Mouse (Mus musculus) neutrophil, adult 5-6 weeks (primary cell): ENCODE measurements around the gene Gm29133. TPM values are rescaled to one million over a fixed set of nuclear protein-coding genes. Genes with fewer than 3 reads are reported as not detected.

Experiments
- ATAC-seq: fragments of 151-379, 151-347 bp; 2 replicates; pipeline ENCODE4 v1.8.0; 2017; ENCODE audit warnings: mild to moderate bottlenecking, moderate TSS enrichment; ENCODE audit not compliant: insufficient number of reproducible peaks, poor library complexity, low FRiP score, severe bottlenecking; ENCODE audit errors: extremely low read depth
- total RNA-seq: library from RNA; stranded (forward); fragments of 200-1000 nt; gene quantifications from 2 replicates; pipeline ENCODE4 v1.2.3, GENCODE M21; 2017

The Gm29133 gene
- not detected in 2 replicates for total RNA-seq

DNA sequence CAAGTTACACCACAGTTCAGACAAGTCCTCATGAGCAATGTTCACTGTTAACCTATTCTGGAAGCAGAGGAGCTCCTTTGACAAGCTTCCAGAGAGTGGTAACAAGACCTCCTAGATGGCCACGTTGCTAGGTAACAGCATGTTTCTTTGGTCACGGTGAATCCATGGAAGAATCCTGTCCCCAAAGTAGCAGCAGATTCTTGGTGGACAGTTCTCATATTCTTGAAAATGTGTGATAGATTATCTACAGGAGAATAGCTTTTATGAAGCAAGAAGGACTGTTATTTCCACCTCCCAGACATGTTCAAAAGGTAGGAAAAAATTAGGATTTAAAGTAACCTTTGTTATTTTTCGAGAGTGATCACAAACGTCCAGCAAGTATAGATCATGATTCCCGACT, at the start of gene Gm29133:
TSS of gene Gm29133 (plus strand) at position 301 of the 400 bp plus-strand sequence.
- no peak for ATAC-seq

DNA sequence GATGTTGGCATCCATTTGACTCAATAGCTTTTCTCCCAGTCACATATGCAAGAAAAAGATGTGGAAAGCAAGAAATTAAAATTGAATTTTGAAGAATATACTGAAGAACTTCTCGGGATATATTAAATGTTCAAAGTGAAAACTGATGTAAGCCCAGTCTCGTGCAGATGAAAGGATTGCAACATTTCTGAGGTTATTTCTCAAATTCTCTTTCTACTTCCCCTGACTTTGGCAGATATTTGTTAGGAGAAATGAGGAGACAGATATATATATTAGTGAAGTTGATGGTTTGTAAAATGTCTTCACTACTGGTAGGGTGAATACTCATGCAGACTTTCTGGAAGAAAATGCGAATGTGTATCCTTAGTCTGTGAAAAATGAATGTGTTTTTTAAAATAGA, 48.9 kb upstream of the Gm29133 start:
- no peak for ATAC-seq

DNA sequence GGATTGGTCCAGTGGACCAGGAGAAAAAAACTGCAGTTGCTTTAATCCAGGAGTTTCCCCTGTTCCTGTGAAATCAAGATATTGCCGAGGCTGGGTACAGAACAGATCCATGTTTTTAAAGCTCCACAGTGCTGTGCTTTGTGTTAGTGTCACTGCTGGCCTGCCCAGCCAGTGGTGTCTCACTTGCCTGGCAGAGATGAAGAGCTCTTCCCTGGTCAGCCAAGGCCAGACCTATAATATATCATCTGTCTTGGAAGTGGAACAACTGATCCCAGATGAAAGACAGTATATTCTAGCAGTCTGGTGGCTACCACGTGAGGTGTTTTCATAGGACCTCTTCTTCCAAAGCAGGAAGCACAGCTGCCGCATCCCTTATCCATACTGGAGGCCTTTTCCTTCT, 46.7 kb upstream of the Gm29133 start:
- no peak for ATAC-seq

DNA sequence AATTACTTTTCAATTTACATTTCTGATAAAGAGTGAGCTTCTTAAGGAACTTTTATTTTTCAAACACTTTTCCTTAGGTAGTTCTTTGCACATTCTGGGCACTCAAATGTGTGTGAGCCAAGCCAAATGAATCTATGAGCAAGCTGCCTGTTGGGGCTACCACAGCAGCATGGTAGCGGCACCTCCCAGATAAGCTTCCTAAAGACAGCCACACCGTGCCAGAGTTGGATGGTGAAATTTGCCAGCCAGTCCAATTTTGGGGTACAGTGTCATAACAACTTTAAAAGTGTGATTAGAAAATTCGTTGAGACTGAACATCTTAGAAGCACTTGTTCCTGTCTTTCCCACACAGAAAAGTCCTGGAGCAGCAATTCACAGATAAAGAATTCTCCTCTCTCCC, 41.5 kb upstream of the Gm29133 start:
- ATAC-seq: no peak

DNA sequence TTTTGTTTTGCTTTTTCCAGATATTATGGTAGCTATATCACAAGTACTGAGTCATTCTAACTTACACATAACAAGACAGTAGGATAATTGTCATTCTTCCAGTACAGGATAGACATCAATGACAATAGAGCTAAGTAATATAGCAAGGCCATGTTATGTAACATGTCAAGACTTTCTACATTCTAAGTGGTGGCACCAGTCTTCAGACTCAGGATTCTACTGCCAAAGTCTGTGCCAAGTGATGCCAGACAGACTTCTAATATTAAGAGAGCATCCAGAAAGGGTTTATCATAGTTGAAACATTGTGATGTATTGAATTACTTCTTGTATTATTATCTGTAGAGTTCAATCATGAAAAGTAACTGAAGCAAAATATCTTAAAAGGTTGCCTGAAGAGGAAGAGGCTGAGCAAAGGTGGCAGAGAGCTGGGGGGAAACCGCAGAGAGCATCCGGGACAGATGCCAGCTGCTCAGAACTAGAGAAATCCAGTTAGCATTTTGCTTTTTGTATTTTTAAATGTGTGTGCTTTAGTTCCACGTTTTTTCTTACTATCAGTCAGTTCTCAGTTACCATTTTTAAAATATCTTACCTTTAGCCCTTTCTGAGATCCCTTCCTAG, 34.2 kb upstream of the Gm29133 start:
- ATAC-seq: peak; percentile 83

DNA sequence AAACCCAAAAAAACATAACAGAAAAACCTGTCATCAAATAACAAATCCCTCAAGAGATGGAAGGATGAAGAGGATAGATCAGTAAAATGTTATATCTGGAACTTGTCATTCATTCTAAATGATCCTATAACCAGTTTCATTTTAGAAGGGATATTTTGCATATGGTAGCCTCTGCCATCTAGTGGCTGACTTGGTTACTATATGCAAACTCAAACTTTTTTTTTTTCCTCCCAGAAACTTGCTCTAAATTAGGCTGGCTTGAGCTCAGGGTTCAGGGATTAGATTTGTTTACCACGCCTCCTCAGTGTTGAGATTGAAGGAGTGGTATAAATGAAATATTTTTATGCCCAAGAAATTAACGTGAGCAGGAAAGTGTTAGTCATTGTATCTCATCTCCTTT, 27.3 kb upstream of the Gm29133 start:
- ATAC-seq: peak; percentile 89

DNA sequence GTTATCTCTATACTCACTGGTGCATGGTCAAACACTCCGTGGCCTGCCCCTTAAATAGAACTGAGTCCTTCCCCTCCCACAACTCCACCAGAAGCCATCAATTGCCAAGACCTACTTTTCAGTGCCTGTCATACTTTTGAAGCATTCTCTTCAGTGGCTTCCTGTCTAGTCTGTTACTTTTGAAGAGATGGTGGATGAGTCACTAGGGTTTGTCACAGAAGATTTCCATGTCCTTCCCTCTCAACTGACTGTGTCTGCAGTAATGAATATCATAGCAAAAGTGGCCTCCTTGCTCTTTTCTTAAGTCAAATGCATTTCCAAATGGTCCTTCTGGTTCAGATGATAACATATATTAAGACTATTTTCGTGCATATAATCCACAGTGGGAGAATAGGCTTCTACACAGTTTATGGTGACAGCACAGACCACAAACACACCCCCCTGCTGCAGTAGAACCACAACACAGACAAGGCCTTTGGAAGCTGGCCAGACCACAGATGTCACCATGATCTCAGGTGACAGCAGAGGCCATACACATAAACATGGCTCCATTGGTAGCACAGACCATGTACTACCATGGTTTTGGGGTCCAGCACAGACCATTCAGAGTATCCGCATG, 16.9 kb upstream of the Gm29133 start:
- peak; percentile 79; the same call in 1 of the 2 replicates for ATAC-seq

DNA sequence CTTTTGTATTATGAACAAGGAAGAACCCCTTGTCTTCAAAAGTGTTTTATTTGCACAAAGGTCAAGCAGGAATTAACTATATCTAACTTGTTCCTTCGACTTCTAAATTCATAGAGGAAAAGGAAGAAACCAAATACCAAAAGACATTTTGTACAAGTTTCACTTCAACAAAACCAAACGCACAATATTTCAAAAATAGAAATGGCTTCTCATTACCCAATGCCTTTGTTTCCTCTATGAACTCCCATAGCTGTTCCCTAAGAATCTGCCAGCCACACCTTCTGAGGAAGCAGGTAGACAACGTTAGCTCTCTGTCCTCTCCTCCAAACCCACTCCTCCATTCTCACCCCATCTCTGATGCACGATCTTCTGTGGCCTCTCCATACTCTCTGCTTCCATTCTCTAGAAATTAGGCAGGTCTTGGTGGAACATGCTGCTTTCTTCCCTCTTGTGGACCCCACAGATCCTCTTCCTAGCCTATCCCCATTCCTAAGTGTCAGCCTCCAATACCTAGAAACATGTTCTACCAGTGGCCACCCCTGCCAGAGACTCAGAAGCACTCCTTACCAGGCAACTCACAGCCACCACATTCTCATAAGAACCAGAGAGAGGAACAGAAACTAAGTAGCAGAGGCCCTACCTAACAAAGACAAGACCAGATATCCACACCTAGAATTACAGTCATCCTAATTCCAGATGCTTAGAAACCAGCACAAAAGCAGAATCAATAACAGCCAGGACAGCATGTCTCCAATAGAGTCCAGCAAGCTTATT, 4.1 kb upstream of the Gm29133 start:
- peak; percentile 88 for ATAC-seq

DNA sequence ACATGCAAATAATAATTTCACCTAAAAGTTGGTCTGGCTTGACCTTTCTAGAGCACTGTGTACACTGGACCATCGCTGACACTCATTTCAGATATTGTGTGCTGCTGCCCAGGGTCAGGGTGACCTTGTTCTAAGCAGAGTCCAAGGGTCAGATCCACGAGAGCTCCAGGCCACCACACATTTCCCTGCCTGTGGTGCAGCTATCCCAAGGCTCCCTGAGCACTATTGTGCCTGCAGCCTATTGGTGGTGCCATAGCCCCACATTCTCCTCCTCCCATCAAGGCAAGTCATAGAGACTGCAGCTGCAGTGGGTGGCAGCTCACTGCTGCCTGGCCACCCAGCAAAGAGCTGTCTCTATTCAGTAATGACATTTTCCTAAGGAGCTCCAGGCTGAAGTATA, 2.7 kb upstream of the Gm29133 start:
- peak; percentile 24; the same call in 1 of the 2 replicates for ATAC-seq

DNA sequence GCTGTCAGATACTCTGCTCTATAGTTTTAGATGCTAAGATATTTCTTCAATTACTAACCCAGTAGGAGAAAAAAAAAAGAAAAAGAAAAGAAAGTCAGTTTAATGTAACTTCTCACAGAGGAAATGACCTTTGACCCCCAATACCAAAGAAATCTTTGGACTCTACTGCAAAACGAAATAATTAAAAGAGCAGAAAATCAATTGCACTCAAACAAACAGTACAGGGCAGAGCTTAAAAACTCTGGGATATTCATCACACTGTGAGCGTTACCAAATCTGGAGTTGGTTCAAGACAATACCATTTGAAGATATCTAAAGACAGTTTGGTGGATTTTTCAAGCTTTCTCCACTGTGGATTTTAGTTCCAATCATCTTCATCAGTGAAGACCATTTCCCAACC, 15.4 kb downstream of the Gm29133 start:
- no peak for ATAC-seq

DNA sequence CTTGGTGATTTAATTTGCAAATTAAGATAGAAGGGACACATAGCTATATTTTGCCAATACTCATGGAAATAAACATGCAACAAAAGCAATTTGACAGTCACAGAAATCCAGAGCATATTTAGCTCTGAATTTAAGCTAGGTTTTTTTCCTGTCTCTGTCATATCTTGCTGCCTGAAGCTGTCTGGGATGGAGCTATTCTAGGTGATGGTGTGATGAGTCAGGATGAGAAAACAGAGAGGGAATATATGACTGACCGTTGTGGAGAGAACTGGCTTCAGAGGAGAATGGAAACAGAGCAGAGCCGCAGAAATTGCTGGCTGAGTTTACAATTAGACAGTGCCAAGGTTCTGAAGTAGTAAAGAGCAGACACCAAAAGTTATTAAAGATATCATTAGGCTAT, 26.3 kb downstream of the Gm29133 start:
- ATAC-seq: no peak

DNA sequence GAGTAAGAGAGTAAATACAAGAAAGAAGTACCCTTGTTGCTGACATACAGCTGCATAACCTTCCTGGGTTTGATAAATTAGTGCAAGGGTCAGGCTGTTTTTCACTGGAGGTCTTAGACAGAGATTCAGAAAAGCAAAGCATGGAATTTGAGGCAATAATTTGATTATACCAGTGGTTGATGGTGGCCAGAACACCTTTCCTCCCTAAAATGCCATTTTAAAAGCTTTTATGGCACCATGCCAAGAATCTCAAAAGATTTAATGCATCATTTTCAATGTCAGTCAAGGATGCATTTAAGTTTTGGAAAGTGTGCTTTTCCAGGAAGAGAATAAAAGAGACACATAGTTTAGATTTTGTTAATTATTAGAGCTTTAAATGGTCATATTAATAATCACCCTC, 60.0 kb downstream of the Gm29133 start:
- no peak for ATAC-seq

DNA sequence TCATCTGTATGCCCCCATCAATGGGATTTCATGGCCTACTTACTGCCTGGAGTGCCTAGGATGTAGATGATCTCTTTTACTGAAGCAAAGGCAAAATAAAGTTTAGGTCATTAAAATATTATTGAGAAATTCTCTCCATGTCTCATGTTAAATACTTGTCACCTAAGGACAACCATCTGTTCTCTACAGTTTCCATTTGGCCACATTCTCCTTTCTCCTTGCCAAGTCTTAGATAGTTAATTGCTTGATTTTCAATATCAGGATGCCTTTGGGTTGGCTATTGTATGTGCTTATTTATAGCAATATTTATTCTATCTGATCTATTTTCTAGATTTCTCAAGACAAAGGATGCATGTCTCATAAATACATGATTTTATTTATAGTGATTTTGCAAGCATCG, 75.9 kb downstream of the Gm29133 start:
- ATAC-seq: no peak

DNA sequence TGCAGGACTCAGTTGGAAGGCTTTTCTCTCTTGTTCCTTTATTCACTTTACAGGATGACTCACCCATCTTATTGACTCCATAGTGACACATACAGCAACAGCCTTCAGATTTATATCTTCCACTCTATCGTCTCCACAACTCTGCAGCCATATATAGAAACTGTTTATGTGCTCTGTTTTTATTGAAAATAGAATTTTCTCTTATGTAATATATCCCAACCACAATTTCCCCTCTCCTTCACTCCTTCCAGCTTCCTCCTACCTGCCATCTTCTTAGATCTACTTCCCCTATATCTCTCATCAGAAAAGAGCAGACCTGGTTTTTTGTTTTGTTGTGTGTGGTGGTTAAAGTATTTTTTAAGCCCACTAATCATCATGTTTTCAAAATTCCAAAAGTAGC, 76.5 kb downstream of the Gm29133 start:
- no peak for ATAC-seq

DNA sequence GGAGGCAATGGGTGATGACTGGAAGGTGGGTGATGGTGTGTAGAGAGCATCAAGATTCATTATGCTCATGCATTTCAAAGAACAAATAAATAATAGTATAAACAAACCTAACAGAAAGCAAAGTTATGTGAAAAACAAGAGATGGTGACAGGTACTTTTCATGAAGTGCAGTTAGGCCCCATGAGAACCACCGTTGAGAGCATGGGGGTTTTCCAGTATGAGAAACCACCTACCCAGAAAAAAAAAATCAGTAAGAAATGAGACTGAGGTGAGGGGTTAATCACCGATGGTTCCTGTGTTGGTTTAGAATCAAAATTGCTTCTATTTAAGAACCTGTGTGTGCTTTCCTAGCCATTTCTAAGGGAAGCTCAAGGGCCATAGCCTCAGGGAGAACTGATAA, 86.8 kb downstream of the Gm29133 start:
- ATAC-seq: no peak

DNA sequence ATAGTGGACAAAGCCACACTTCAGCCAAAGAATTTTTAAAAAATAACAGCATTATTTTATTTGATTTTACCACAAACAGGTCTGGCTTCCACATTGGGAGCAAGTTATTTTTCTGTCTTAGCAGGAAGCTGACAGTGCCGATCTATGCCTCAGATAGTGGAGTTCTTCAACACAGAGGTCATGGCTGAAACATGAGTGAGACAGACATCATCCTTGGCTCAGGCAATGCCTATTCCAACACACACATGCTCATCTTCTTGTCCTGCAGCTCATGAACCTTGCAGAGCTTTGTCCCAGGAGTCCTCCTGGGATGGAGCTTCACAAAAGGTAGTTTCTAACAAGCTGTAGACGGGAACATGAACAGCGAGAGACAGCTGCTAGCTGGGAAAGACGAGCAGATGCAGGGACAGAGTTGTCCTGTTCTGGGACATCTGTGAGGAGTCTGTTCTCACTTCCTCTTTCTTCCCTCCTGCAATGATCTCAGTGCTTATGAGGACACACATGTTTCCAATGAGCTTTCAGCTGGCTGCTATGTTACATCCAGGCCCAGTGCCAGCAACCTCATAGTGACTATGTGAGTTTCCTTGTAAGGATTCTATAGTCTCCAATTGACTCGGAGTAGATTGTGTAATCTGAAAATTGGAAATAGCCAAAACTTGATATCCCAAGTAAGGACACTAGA, 87.4 kb downstream of the Gm29133 start:
- peak; percentile 69; the same call in 1 of the 2 replicates for ATAC-seq
